Mouse (Mus musculus) MEL (cell line): Measurements from ENCODE around the gene Rbms3. TPM values are rescaled to one million over a fixed set of nuclear protein-coding genes. Genes with fewer than 3 reads are reported as not detected.

Experiments used
- DNase-seq: peaks from one replicate; pipeline ENCODE4 v3.0.0; 2011; ENCODE audit warnings: low read depth, low spot score
- H3K27ac ChIP-seq: 2 replicates; pipeline ENCODE4 v1.5.1; 2012; ENCODE audit warnings: low read depth, mild to moderate bottlenecking, control low read depth, low read length, moderate library complexity; ENCODE audit not compliant: control insufficient read depth
- H3K27me3 ChIP-seq, 2 experiments: fragments of 150-350 bp in 1 of 2; sonication (generic) in 1 of 2; 2 replicates each; pipeline ENCODE4 v1.6.1; 2012; ENCODE audit warnings: low read length in 2 of 2, mild to moderate bottlenecking in 2 of 2, improper control_type of control experiment in 1 of 2, moderate library complexity in 1 of 2; ENCODE audit not compliant: insufficient read depth in 2 of 2, control insufficient read depth in 1 of 2
- H3K36me3 ChIP-seq, 2 experiments: 2 replicates each; pipeline ENCODE4 v1.6.1; 2012 to 2014; ENCODE audit warnings: low read length in 2 of 2, improper control_type of control experiment in 1 of 2, inconsistent platforms in 1 of 2, mild to moderate bottlenecking in 1 of 2; ENCODE audit not compliant: insufficient read depth in 2 of 2, control insufficient read depth in 1 of 2
- H3K4me1 ChIP-seq, 2 experiments: fragments of 150-350 bp in 1 of 2; sonication (generic) in 1 of 2; 2 replicates each; pipeline ENCODE4 v1.6.1; 2012; ENCODE audit warnings: low read length in 2 of 2, improper control_type of control experiment in 1 of 2, mild to moderate bottlenecking in 1 of 2; ENCODE audit not compliant: insufficient read depth in 2 of 2, control insufficient read depth in 1 of 2
- H3K4me3 ChIP-seq, 2 experiments: fragments of 150-350 bp in 1 of 2; sonication (generic) in 1 of 2; 2 replicates each; pipeline ENCODE4 v1.5.1; 2012; ENCODE audit warnings: low read depth in 2 of 2, low read length in 2 of 2, mild to moderate bottlenecking in 2 of 2, moderate library complexity in 2 of 2, control low read depth in 1 of 2, improper control_type of control experiment in 1 of 2; ENCODE audit not compliant: control insufficient read depth in 1 of 2, insufficient read depth in 1 of 2
- H3K79me2 ChIP-seq: 2 replicates; pipeline ENCODE4 v1.6.1; 2012; ENCODE audit warnings: mild to moderate bottlenecking, low read length, moderate library complexity; ENCODE audit not compliant: control insufficient read depth, poor library complexity, insufficient read depth
- H3K9ac ChIP-seq: 2 replicates; pipeline ENCODE4 v1.6.1; 2012; ENCODE audit warnings: low read depth, mild to moderate bottlenecking, control low read depth, low read length, moderate library complexity; ENCODE audit not compliant: control insufficient read depth, poor library complexity, severe bottlenecking
- H3K9me3 ChIP-seq: fragments of 150-350 bp; sonication (generic); replicated peaks from 2 replicates; pipeline ENCODE4 v1.6.1; 2012; ENCODE audit warnings: mild to moderate bottlenecking, low read length, improper control_type of control experiment, moderate library complexity; ENCODE audit not compliant: insufficient read depth
- BHLHE40 ChIP-seq: IDR thresholded peaks from 2 replicates; pipeline ENCODE4 v1.6.1; 2012; ENCODE audit warnings: low read depth, mild to moderate bottlenecking, inconsistent platforms, low read length, improper control_type of control experiment, borderline replicate concordance
- CHD2 ChIP-seq: IDR thresholded peaks from 2 replicates; pipeline ENCODE4 v1.6.1; 2011; ENCODE audit warnings: low read length, improper control_type of control experiment
- E2F4 ChIP-seq: IDR thresholded peaks from 2 replicates; pipeline ENCODE4 v1.6.1; 2011; ENCODE audit warnings: low read depth, low read length, improper control_type of control experiment, borderline replicate concordance
- EP300 ChIP-seq, 2 experiments: IDR thresholded peaks; 2 replicates each; pipeline ENCODE4 v1.6.1; 2011; ENCODE audit warnings: improper control_type of control experiment in 2 of 2, low read length in 2 of 2, low read depth in 1 of 2, mild to moderate bottlenecking in 1 of 2
- GABPA ChIP-seq: IDR thresholded peaks from 2 replicates; pipeline ENCODE4 v1.6.1; 2012; ENCODE audit warnings: low read depth, mild to moderate bottlenecking, inconsistent platforms, low read length, improper control_type of control experiment, moderate library complexity
- GATA1 ChIP-seq: IDR thresholded peaks from 2 replicates; pipeline ENCODE4 v1.6.1; 2011; ENCODE audit warnings: low read depth, low read length, improper control_type of control experiment
- HCFC1 ChIP-seq: IDR thresholded peaks from 2 replicates; pipeline ENCODE4 v1.6.1; 2012; ENCODE audit warnings: low read depth, mild to moderate bottlenecking, inconsistent platforms, low read length, improper control_type of control experiment, moderate library complexity
- KAT2A ChIP-seq: conservative IDR thresholded peaks from 2 replicates; pipeline ENCODE4 v1.6.1; 2012; ENCODE audit warnings: low read depth, low read length, improper control_type of control experiment, inconsistent platforms
- MAX ChIP-seq: IDR thresholded peaks from 2 replicates; pipeline ENCODE4 v1.6.1; 2011; ENCODE audit warnings: low read length, improper control_type of control experiment
- MYB ChIP-seq: IDR thresholded peaks from 2 replicates; pipeline ENCODE4 v1.6.1; 2011; ENCODE audit warnings: mild to moderate bottlenecking, low read depth, low read length, improper control_type of control experiment
- NRF1 ChIP-seq: IDR thresholded peaks from 2 replicates; pipeline ENCODE4 v1.6.1; 2014; ENCODE audit warnings: low read depth, mild to moderate bottlenecking, inconsistent platforms, low read length, improper control_type of control experiment, moderate library complexity; ENCODE audit not compliant: poor library complexity, insufficient read depth, severe bottlenecking
- POLR2A ChIP-seq, 2 experiments: IDR thresholded peaks; 2 replicates each; pipeline ENCODE4 v1.6.1; 2011 to 2012; ENCODE audit warnings: low read length in 2 of 2, mild to moderate bottlenecking in 2 of 2, control low read depth in 1 of 2, improper control_type of control experiment in 1 of 2, low read depth in 1 of 2, moderate library complexity in 1 of 2; ENCODE audit not compliant: control insufficient read depth in 1 of 2, insufficient read depth in 1 of 2, poor library complexity in 1 of 2
- POLR2AphosphoS2 ChIP-seq: IDR thresholded peaks from 2 replicates; pipeline ENCODE4 v1.6.1; 2011; ENCODE audit warnings: low read length, improper control_type of control experiment
- POLR2AphosphoS5 ChIP-seq: IDR thresholded peaks from 2 replicates; pipeline ENCODE4 v1.6.1; 2012; ENCODE audit warnings: low read depth, borderline replicate concordance, mild to moderate bottlenecking, inconsistent platforms, low read length, moderate library complexity, mixed read lengths
- SIN3A ChIP-seq: IDR thresholded peaks from 2 replicates; pipeline ENCODE4 v1.6.1; 2012; ENCODE audit warnings: low read length, improper control_type of control experiment, inconsistent platforms
- SMC3 ChIP-seq: IDR thresholded peaks from 2 replicates; pipeline ENCODE4 v1.6.1; 2011; ENCODE audit warnings: low read depth, low read length, improper control_type of control experiment
- TAL1 ChIP-seq: IDR thresholded peaks from 2 replicates; pipeline ENCODE4 v1.6.1; 2012; ENCODE audit warnings: mild to moderate bottlenecking, inconsistent platforms, low read length, moderate library complexity, mixed read lengths
- TBP ChIP-seq: IDR thresholded peaks from 2 replicates; pipeline ENCODE4 v1.8.0; 2011; ENCODE audit warnings: low read depth, low read length, improper control_type of control experiment
- USF2 ChIP-seq, 2 experiments: IDR thresholded peaks; 2 replicates each; pipeline ENCODE4 v1.6.1; 2011 to 2012; ENCODE audit warnings: improper control_type of control experiment in 2 of 2, low read length in 2 of 2, borderline replicate concordance in 1 of 2, inconsistent platforms in 1 of 2, low read depth in 1 of 2, mild to moderate bottlenecking in 1 of 2; ENCODE audit not compliant: insufficient read depth in 1 of 2
- ZKSCAN1 ChIP-seq: IDR thresholded peaks from 2 replicates; pipeline ENCODE4 v1.6.1; 2012; ENCODE audit warnings: low read depth, mild to moderate bottlenecking, inconsistent platforms, low read length, improper control_type of control experiment, moderate library complexity
- polyA plus RNA-seq, 2 experiments: library from polyadenylated mRNA; stranded (reverse) in 1 of 2; unstranded in 1 of 2; fragments of >175 nt in 1 of 2; fragments of >200 nt in 1 of 2; gene quantifications; 2 replicates each; pipeline versions ENCODE4 v1.2.1 to v1.2.4; 2012; ENCODE audit warnings: low replicate concordance in 2 of 2, low read depth in 1 of 2; ENCODE audit not compliant: insufficient read length in 2 of 2, insufficient read depth in 1 of 2, missing spikeins in 1 of 2
- total RNA-seq: library from RNA; depleted of rRNA; stranded (reverse); fragments of 300-350 nt; gene quantifications from 2 replicates; pipeline ENCODE4 v1.2.3, GENCODE M21; 2012

Rbms3 gene
- total and polyA plus RNA-seq, 3 experiments, result not detected

DNA sequence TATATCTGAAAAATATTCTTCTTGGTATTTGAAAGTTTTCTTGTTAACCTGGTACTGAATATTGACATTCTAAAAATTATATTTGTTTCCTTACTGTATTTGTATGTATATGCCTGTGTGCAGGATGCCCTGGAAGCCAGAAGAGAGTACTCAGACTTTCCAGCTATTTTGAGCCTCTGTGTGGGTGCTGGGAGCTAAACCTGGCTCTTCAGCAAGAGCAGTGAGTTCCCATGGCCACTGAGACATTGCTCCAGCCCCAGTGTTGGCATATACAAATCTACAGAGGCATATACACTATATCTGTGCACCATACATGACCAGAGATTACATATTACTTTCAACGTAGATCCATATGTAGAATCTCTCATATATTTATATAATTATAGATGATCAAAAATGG, 581.1 kb downstream of the Rbms3 start:
- no peak for DNase-seq
- no peaks in the 10 kb centered on the region for H3K9me3 ChIP-seq
- H3K27me3 ChIP-seq, result no peaks in the 10 kb centered on the region
- no peaks in the 10 kb centered on the region for H3K4me1 ChIP-seq
- H3K27ac ChIP-seq, result no peak overlapping the region
- H3K4me3 ChIP-seq, result no peak overlapping the region
- H3K79me2 ChIP-seq, result no peaks in the 10 kb centered on the region
- TF ChIP-seq TBP (no peak), TAL1 (no peak), GATA1 (no peak), SMC3 (no peak), CHD2 (no peak), SIN3A (no peak), MAX (no peak), POLR2A (IDR thresholded peaks at IDR 0.05; ENCODE audit: control insufficient read depth in 1 of 2, insufficient read depth in 1 of 2, low read depth in 1 of 2, low read length in 2 of 2, poor library complexity in 1 of 2) (no peak), NRF1 (no peak), EP300 (IDR thresholded peaks at IDR 0.05; ENCODE audit: low read depth in 1 of 2, low read length in 2 of 2) (no peak), MYB (no peak), BHLHE40 (no peak), USF2 (IDR thresholded peaks at IDR 0.05; ENCODE audit: borderline replicate concordance in 1 of 2, insufficient read depth in 1 of 2, low read depth in 1 of 2, low read length in 2 of 2) (no peak), E2F4 (no peak), ZKSCAN1 (no peak), POLR2AphosphoS5 (no peak), GABPA (no peak)
- TF ChIP-seq, all 39 proteins: peak for 0
- Histone ChIP-seq H3K9ac (no peak overlapping the region), H3K36me3 (no peaks in the 10 kb centered on the region)

GRCm38 (mm10) chr9:117041993-117042366, 587.7 kb downstream of the Rbms3 start:
- no peaks in the 10 kb centered on the region for H3K79me2 ChIP-seq
- no peaks in the 10 kb centered on the region for H3K4me1 ChIP-seq
- no peaks in the 10 kb centered on the region for H3K27me3 ChIP-seq
- H3K9me3 ChIP-seq, result no peaks in the 10 kb centered on the region
- no peak overlapping the region for H3K27ac ChIP-seq
- no peak overlapping the region for H3K9ac ChIP-seq
- DNase-seq, result no peak
- H3K36me3 ChIP-seq, result no peaks in the 10 kb centered on the region
- H3K4me3 ChIP-seq, result no peak overlapping the region
- TF ChIP-seq POLR2A (IDR thresholded peaks at IDR 0.05; ENCODE audit: control insufficient read depth in 1 of 2, insufficient read depth in 1 of 2, low read depth in 1 of 2, low read length in 2 of 2, poor library complexity in 1 of 2) (no peak), HCFC1 (no peak), MAX (no peak), POLR2AphosphoS2 (no peak), GATA1 (no peak), E2F4 (no peak), KAT2A (no peak), NRF1 (no peak), SIN3A (no peak)
